Mouse (Mus musculus) neural tube, embryonic 14.5 days (tissue): ENCODE results near the gene Spred2. TPM values are rescaled to one million over a fixed set of nuclear protein-coding genes. Genes with fewer than 3 reads are reported as not detected.

Source experiments
- ATAC-seq: fragments of 200-750 bp; cut with Nextera tagmentation; 2 replicates; pipeline ENCODE4 v1.8.0; 2017; ENCODE audit warnings: low read depth, mild to moderate bottlenecking, moderate TSS enrichment, moderate library complexity
- H3K27ac ChIP-seq: fragments of 300-500 bp; sonication (generic); 2 replicates; pipeline ENCODE4 v1.5.1; 2014; ENCODE audit warnings: low read depth, mild to moderate bottlenecking, control low read depth, low read length, moderate library complexity, mixed read lengths
- H3K27me3 ChIP-seq: fragments of 300-500 bp; sonication (generic); 2 replicates; pipeline ENCODE4 v1.6.1; 2014; ENCODE audit warnings: low read length; ENCODE audit not compliant: control insufficient read depth, insufficient read depth
- H3K36me3 ChIP-seq: fragments of 300-500 bp; sonication (generic); 2 replicates; pipeline ENCODE4 v1.6.1; 2014; ENCODE audit warnings: low read length, mixed read lengths; ENCODE audit not compliant: control insufficient read depth, insufficient read depth
- H3K4me1 ChIP-seq: fragments of 300-500 bp; sonication (generic); 2 replicates; pipeline ENCODE4 v1.6.1; 2014; ENCODE audit warnings: low read length; ENCODE audit not compliant: control insufficient read depth, insufficient read depth
- H3K4me2 ChIP-seq: fragments of 300-500 bp; sonication (generic); 2 replicates; pipeline ENCODE4 v1.6.1; 2014; ENCODE audit warnings: mild to moderate bottlenecking, low read depth, low read length, control low read depth
- H3K4me3 ChIP-seq: fragments of 300-500 bp; sonication (generic); 2 replicates; pipeline ENCODE4 v1.5.1; 2014; ENCODE audit warnings: low read depth, low read length, control low read depth, mixed read lengths
- H3K9ac ChIP-seq: fragments of 300-500 bp; sonication (generic); replicated peaks from 2 replicates; pipeline ENCODE4 v1.6.1; 2014; ENCODE audit warnings: low read depth, mild to moderate bottlenecking, control low read depth, low read length, mixed read lengths
- H3K9me3 ChIP-seq: fragments of 300-500 bp; sonication (generic); 2 replicates; pipeline ENCODE4 v1.6.1; 2016; ENCODE audit warnings: low read length; ENCODE audit not compliant: control insufficient read depth
- WGBS: fragments of 180-500 bp; shearing (Covaris S2); extraction: QIAGEN DNeasy Blood & Tissue Kit; methylation state at CpG from one replicate; pipeline ENCODE4 v1.1.7; 2014; 5-methylcytosine and 5-hydroxymethylcytosine counted together
- polyA plus RNA-seq: library from polyadenylated mRNA; unstranded; fragments of >200 nt; fragmentation: Nextera tagmentation; extraction: Ambion mirVana; gene quantifications from 2 replicates; pipeline ENCODE4 v1.2.1, GENCODE M21; 2014

Gene Spred2
- polyA plus RNA-seq, 1 experiment from 2014 or later: 6.8 TPM

- Histone ChIP-seq H3K27ac (no peak overlapping the region), H3K36me3 (no peaks in the 10 kb centered on the region), H3K4me1 (0 out of 2 replicates have a peak, but pooled peaks cover 3% of the 10 kb centered on the region), H3K9ac (no peak overlapping the region), H3K4me2 (no peak overlapping the region), H3K9me3 (no peaks in the 10 kb centered on the region), H3K4me3 (no peak overlapping the region), H3K27me3 (no peaks in the 10 kb centered on the region)
- peak; percentile 7; the same call in 1 of the 2 replicates for ATAC-seq
- 87% methylated on average over 4 of the region's 4 CpGs for WGBS
These were observed 113.6 kb downstream of the Spred2 start for GRCm38 (mm10) chr11:20037739-20038138.

GRCm38 (mm10) chr11:20038723-20039122, 114.5 kb downstream of the Spred2 start:
- WGBS: 14% methylated on average over 8 of the region's 8 CpGs
- Histone ChIP-seq H3K4me1 (0 out of 2 replicates have a peak, but pooled peaks cover 3% of the 10 kb centered on the region), H3K27me3 (no peaks in the 10 kb centered on the region), H3K4me2 (no peak overlapping the region; the same call in 1 of the 2 replicates), H3K9ac (no peak overlapping the region), H3K36me3 (no peaks in the 10 kb centered on the region), H3K9me3 (no peaks in the 10 kb centered on the region), H3K4me3 (no peak overlapping the region), H3K27ac (peak overlapping the region; percentile 57; the same call in 1 of the 2 replicates)
- peak; percentile 80 for ATAC-seq

GRCm38 (mm10) chr11:20041164-20041920, 117.2 kb downstream of the Spred2 start:
- Histone ChIP-seq H3K4me2 (no peak overlapping the region), H3K27ac (no peak overlapping the region), H3K36me3 (no peaks in the 10 kb centered on the region), H3K4me1 (0 out of 2 replicates have a peak, but pooled peaks cover 3% of the 10 kb centered on the region), H3K9me3 (no peaks in the 10 kb centered on the region), H3K9ac (no peak overlapping the region), H3K4me3 (no peak overlapping the region), H3K27me3 (no peaks in the 10 kb centered on the region)
- no peak for ATAC-seq
- WGBS: 8% methylated on average over 6 of the region's 6 CpGs

- no peak overlapping the region for H3K9ac ChIP-seq
- no peak overlapping the region for H3K4me2 ChIP-seq
- H3K27ac ChIP-seq: no peak overlapping the region
- no peak for ATAC-seq
- no peaks in the 10 kb centered on the region for H3K27me3 ChIP-seq
- WGBS: 67% methylated on average over 4 of the region's 4 CpGs
- H3K36me3 ChIP-seq: no peaks in the 10 kb centered on the region
- H3K4me1 ChIP-seq: 0 out of 2 replicates have a peak, but pooled peaks cover 3% of the 10 kb centered on the region
- H3K4me3 ChIP-seq: no peak overlapping the region
- H3K9me3 ChIP-seq: no peaks in the 10 kb centered on the region
These were observed 117.9 kb downstream of the Spred2 start for GRCm38 (mm10) chr11:20042106-20042505.

- H3K9me3 ChIP-seq: no peaks in the 10 kb centered on the region
- H3K4me3 ChIP-seq: no peak overlapping the region
- H3K4me1 ChIP-seq: 0 out of 2 replicates have a peak, but pooled peaks cover 3% of the 10 kb centered on the region
- no peak for ATAC-seq
- H3K27ac ChIP-seq: no peak overlapping the region
- 44% methylated on average over 4 of the region's 4 CpGs for WGBS
- no peak overlapping the region for H3K4me2 ChIP-seq
- no peaks in the 10 kb centered on the region for H3K36me3 ChIP-seq
- H3K9ac ChIP-seq: no peak overlapping the region
- no peaks in the 10 kb centered on the region for H3K27me3 ChIP-seq
These were observed 119.1 kb downstream of the Spred2 start for GRCm38 (mm10) chr11:20043256-20043655.

GRCm38 (mm10) chr11:20045586-20045985, 121.4 kb downstream of the Spred2 start:
- H3K27ac ChIP-seq: no peak overlapping the region
- no peak overlapping the region for H3K9ac ChIP-seq
- no peak overlapping the region for H3K4me2 ChIP-seq
- no peaks in the 10 kb centered on the region for H3K27me3 ChIP-seq
- H3K9me3 ChIP-seq: no peaks in the 10 kb centered on the region
- no peak overlapping the region for H3K4me3 ChIP-seq
- ATAC-seq: no peak
- H3K36me3 ChIP-seq: no peaks in the 10 kb centered on the region
- 66% methylated on average over 3 of the region's 3 CpGs for WGBS
- 0 out of 2 replicates have a peak, but pooled peaks cover 3% of the 10 kb centered on the region for H3K4me1 ChIP-seq

- no peak overlapping the region for H3K9ac ChIP-seq
- 47% methylated on average over 13 of the region's 13 CpGs for whole genome bisulfite sequencing
- H3K4me2 ChIP-seq: no peak overlapping the region
- H3K27me3 ChIP-seq: no peaks in the 10 kb centered on the region
- no peaks in the 10 kb centered on the region for H3K9me3 ChIP-seq
- no peaks in the 10 kb centered on the region for H3K36me3 ChIP-seq
- H3K4me1 ChIP-seq: 0 out of 2 replicates have a peak, but pooled peaks cover 3% of the 10 kb centered on the region
- ATAC-seq: peak; percentile 54; the same call in 1 of the 2 replicates
- H3K27ac ChIP-seq: no peak overlapping the region; the same call in 1 of the 2 replicates
- H3K4me3 ChIP-seq: no peak overlapping the region
These were observed 128.8 kb downstream of the Spred2 start for GRCm38 (mm10) chr11:20052814-20053536.

- Histone ChIP-seq H3K4me1 (0 out of 2 replicates have a peak, but pooled peaks cover 3% of the 10 kb centered on the region), H3K4me2 (no peak overlapping the region), H3K9ac (no peak overlapping the region), H3K36me3 (no peaks in the 10 kb centered on the region), H3K27ac (no peak overlapping the region), H3K27me3 (no peaks in the 10 kb centered on the region), H3K9me3 (no peaks in the 10 kb centered on the region), H3K4me3 (no peak overlapping the region)
- WGBS: 75% methylated on average over 3 of the region's 3 CpGs
- ATAC-seq: no peak
These were observed 129.8 kb downstream of the Spred2 start for GRCm38 (mm10) chr11:20053951-20054350.

- Histone ChIP-seq H3K27me3 (no peaks in the 10 kb centered on the region), H3K4me3 (no peak overlapping the region), H3K36me3 (no peaks in the 10 kb centered on the region), H3K9ac (no peak overlapping the region), H3K9me3 (no peaks in the 10 kb centered on the region), H3K27ac (peak overlapping the region; percentile 48; the same call in 1 of the 2 replicates), H3K4me1 (0 out of 2 replicates have a peak, but pooled peaks cover 3% of the 10 kb centered on the region), H3K4me2 (no peak overlapping the region)
- no peak for ATAC-seq
- WGBS: 42% methylated on average over 5 of the region's 5 CpGs
These were observed 130.4 kb downstream of the Spred2 start for GRCm38 (mm10) chr11:20054617-20055016.
